Mouse (Mus musculus) liver, adult 2 months (tissue): Measurements from ENCODE around the gene Creb3l4.

Experiments
- CTCF ChIP-seq: fragments of 200-500 bp; IDR thresholded peaks from 2 replicates; pipeline ENCODE4 v1.5.1; 2011; ENCODE audit warnings: low read depth, low read length, control low read depth
- POLR2A ChIP-seq: fragments of 200-500 bp; IDR thresholded peaks from 2 replicates; pipeline ENCODE4 v1.6.1; 2011; ENCODE audit warnings: low read length, control low read depth; ENCODE audit not compliant: insufficient read depth; ENCODE audit errors: extremely low read depth

DNA sequence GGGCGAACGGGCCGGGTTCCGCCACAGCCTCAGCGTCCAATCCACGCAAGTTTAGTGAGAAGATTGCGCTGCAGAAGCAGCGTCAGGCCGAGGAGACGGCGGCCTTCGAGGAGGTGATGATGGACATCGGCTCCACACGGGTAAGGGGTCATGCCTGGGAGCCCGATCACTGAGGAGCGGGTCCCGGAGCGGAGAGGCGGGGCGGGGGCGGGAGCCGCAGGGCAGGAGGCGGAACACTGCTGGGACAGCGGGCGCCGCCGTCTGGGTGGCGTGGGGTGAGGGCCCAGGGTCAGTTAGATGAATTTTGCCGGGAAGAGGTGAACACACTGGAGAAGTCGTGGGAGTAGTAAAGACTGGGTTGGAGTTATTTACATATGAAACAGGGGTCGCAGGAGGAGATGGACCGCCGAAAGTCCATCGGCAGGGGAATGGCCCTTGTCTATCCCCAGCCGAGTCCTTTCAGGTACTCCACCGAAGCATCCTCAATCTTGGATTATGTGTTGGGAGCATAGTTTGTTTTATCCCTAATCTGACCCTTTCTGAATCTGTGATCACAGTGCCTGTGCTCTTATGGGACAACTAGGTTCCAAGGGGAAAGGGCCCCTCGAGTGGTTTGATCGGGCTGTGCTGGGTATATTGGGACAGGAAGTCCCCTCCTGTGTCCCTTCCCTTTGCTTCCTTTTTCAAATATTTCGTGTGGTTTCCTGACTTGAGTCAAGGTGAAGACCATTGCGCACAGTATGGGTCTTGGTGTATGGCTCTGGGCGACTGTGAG lies 11.3 kb upstream of the Creb3l4 start:
- TF ChIP-seq CTCF (no peak), POLR2A (no peak)
